Mouse (Mus musculus) cerebellum, adult 2 months (tissue): ENCODE results near the gene Ramp3.

Source experiments
- CTCF ChIP-seq: fragments of 200-500 bp; IDR thresholded peaks from 2 replicates; pipeline ENCODE4 v1.5.1; 2011; ENCODE audit warnings: low read depth, mild to moderate bottlenecking, control low read depth, low read length, moderate library complexity, borderline replicate concordance; ENCODE audit not compliant: insufficient read depth
- POLR2A ChIP-seq: fragments of 200-500 bp; IDR thresholded peaks from 2 replicates; pipeline ENCODE4 v1.6.1; 2011; ENCODE audit warnings: low read length, control low read depth, borderline replicate concordance; ENCODE audit not compliant: insufficient read depth

- TF ChIP-seq POLR2A (no peak), CTCF (no peak)
These were observed 13.8 kb upstream of the Ramp3 start for GRCm38 (mm10) chr11:6644566-6644965.
